Mouse (Mus musculus): ENCODE measurements around the gene Scamp4.

Gene Scamp4

DNA sequence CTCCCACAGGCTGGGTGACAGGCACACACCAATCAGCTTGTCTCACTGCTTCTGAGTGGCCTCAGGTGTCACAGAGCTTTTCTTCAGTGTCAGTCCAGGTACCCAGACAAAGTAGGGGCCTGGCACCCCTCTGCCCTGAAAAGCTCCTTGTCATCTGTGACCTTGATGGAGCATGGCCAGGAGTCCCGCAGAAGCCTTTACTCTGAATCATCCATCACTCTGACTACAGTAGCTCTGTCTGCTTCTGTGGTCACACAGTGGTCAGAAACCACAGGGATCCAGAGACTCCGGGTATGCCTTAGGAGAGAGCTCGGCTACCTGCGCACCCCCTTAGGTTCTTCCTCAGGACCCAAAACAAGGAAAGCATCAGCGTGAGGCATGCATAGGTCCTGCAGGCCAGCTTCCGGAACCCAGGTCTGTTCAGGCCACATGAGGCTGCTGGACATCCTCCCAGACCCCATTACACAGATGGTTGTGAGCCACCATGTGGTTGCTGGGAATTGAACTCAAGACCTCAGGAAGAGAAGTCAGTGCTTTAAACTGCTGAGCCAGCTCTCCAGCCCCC lies 50.6 kb downstream of the Scamp4 start:
- DNase-seq (ENCODE audit: low read depth, low spot score), result no peak

DNA sequence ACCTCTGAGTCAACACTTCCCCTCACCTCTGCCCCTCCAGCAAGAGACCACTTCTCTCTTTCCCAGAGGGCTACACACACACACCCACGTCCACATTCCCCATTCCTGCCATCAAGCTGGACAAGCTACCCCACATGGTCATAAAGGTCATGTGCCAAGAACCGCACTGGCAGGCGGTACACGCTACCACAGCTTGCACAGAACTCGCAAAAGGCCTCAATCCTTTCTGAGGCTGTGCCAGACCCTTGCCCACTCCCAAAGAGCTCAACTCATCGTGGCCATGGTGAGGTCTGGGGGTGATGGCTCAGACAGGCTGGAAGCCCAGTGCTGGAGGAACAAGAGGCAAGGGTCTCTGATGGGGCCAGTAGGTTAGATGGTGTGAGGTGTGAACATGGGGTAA lies 52.2 kb downstream of the Scamp4 start:
- DNase-seq (ENCODE audit: low read depth, low spot score), result no peak

DNA sequence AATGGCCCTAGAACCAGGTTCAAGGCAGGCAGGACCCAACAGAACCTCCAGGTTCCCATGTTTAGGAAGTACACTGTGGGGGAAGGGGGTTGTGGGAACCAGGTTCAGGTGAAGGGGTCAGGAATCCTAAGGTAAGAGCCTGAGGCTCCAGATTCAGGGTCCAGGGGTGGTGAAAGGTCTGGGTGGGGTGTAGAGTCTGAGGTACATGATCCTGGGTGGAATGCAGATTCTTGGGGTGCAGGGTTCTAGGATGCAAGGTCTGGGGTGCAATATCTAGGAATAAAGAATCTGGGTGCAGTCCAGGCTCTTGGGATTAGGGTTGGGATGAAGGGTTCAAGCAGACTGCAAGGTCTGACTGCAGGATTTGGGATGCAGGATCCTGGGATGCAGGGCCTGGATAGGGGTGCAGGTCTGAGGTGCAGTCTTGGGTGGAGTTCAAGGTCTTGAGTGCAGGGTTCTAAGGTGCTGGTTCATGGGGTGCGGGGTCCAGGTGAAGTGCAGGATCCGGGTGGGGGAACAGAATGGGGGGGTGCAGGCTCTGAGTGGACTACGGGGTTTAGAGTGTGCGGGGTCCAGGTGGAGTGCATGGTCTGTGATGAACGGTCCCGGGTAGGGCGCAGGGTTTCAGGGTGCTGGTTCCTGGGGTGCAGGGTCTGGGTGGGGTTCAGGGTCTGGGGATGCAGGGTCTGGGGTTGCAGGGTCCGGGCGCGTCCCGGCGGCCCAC lies 52.9 kb downstream of the Scamp4 start:
- no peak for DNase-seq (ENCODE audit: low read depth, low spot score)

DNA sequence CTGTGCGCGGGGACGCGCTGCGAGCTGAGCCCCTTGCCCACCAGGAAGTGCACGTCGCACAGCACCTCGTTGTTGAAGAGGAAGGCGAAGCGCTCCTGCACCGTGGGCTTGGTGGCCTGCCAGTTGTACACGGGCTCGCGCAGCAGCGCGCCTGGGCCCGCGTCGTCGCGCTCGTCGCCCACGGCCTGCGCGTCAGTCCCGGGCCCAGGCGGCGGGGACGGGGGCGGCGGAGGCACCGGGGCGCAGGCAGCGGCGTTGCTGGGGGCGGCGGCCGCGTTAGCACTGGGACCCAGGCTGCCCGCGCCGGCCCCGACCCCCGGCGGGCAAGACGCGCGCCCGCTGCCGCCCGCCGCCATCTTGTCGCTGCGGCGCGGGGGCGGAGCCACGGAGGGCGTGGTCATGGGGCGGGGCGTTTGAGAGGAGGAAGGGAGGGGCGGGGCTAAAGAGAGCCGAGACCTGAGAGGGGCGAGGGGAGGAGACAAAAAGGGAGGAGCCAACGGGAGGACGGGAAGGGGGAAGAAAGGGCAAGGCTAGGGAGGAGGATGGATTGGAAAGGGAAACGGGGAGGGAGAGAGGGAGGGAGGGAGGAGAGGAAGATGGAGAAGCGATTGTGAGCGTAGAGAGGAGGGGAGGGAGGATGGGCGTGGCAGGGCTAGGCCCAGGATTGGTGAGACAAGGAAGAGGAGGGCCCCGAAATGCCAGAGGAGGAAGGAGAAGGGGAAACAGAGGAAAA lies 53.6 kb downstream of the Scamp4 start:
- peak; percentile 94 for DNase-seq (ENCODE audit: low read depth, low spot score)

DNA sequence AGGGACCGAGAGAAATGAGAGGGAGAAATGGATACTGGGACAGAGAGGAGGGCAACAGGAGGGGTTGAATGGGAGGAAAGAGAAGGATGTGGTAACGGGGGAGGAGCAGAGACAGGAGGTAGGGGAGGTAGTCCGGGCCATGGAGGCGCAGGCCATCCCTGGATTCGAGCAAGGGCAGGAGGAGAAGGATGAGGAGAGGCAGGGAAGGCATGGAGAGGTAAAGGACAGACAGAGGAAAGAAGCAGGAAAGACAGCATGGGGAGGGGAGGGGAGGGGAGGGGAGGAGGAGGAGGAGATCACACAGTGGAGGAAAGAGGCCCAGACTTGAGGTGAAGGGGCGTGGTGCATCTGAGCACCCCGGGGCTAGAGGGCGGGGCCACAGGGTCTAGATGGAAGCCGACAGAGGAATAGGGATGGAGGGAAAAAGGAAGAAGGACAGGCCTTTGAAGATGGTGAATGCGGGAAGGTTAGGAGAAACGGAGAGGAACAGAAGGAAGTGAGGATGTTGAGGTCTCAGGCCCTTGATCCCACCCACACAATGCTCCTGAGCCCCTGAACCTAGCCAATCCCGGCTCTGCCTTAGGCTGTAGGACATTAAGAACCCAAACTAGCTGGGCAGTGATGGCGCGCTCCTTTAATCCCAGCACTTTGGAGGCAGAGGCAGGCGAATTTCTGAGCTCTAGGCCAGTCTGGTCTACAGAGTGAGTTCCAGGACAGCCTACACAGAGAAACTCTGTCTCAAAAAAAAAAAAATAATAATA lies 54.4 kb downstream of the Scamp4 start, which contains the start of gene Btbd2:
Gene Btbd2 (minus strand): TSS at position 209 of the 761 bp plus-strand sequence.
- DNase-seq (ENCODE audit: low read depth, low spot score), result no peak

DNA sequence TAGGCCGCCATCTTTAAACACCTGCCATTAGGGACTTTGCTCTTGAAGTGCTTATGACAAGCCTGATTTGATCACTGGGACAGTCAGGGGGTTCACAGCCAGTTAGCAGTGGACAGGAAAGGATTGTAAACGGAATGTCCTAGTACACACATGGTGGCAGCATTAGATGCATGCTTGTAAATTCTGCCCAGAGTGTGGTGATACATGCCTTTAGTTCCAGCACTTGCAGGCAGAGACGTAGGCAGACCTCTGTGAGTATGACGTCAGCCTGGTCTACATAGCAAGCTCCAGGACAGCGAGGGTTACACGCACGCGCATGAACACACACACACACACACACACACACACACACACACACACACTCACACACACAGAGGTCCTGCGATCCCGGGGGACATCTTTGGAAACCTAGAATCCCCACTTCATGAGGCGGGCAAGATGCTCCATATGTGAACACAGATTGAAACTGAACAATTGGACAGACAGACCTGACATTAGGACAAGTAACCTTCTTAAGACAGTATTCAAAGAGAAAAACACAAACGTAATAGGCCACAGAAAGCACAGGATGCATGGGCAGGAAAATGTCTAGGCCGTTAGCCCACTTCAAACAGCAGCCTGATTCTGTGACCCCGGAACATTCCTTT lies 55.6 kb downstream of the Scamp4 start:
- no peak for DNase-seq (ENCODE audit: low read depth, low spot score)

DNA sequence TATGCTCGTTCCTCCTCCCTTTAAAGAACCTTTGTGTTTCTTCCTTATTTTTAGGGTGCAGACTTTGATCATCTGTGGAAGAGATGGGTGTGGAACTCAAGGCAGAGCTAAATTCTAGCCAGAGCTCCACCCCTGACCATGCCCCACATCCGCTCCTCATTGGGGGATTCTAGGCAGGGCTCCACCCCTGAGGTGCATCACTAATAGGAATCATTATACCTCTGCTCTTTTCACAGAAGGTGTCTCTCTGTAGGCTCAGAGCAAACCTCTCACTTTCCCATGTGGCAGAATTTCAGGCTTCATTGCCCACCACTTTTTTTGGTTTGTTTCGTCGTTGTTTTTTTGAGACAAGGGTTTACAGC lies 56.1 kb downstream of the Scamp4 start:
- peak; percentile 68 for DNase-seq (ENCODE audit: low read depth, low spot score)

DNA sequence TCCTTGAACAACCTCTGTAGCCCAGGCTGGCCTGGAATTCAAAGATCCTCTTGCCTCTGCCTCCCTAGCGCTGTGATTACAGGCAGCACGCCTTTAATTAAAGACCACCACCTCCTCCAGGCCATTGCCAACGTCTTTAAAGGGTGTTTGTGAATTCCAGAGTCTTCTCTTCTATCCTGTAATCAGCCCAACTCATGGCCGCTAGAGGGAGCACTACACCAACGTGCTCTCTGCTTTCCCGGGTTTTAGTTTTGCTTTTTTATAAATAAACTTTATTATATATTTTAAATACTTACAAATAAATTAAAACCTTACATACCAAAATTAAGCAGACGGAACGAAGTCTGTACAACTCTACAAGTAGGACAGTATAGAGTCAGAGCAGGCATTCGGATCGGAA lies 56.5 kb downstream of the Scamp4 start:
- DNase-seq (ENCODE audit: low read depth, low spot score), result peak; percentile 74

DNA sequence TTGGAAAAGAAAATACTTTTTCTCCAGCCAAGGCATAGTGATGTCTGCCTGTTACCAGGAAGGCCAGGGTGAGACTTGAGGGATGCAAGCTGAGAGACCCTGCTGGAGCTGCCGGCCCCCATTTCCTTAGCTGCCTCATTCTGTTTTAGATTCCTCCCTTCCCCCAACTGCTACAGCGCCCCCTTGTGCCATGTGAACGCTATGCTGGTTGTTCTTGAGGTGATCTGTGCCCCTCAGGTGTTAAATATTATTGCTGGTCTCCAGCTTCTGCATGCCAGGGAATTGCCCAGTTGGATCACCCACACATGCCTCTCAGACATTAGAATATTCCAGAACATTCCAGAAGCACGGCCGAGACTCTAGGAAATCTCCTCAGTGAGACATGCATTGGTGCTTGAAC lies 58.5 kb downstream of the Scamp4 start:
- DNase-seq (ENCODE audit: low read depth, low spot score), result peak; percentile 88

DNA sequence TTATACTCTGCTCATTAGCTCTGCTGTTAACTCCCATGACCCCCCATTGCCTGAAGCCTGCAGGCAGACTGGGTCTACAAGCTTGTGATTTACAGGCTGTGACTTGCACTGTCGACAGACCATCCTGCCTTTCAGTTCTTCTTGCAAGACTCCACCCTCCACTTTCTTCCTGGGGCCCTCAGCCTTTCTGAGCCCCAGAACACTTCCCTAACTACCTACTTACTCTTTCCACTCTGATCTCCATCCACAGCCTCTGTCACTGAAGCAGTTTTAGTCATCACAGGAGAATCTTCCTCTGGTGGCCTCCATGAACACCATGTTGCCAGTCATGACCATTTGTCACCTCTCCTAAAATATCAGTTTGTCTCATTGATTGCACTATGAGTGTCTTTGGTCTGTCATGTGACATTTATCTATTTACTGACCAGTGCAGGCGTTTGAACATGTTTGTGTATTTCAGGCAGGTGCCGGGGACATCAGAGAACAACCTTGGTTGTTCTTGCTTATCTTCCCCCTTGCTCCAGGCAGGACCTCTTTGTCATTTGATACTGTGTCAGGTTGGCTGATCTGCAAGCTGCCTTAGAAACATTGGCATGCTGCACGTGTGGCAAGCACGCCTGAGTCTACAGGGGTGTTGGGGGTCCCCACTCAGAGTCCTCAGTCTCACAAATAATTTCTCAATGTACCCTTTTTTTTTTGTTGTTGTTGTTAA lies 61.0 kb downstream of the Scamp4 start:
- peak; percentile 81 for DNase-seq (ENCODE audit: low read depth, low spot score)

DNA sequence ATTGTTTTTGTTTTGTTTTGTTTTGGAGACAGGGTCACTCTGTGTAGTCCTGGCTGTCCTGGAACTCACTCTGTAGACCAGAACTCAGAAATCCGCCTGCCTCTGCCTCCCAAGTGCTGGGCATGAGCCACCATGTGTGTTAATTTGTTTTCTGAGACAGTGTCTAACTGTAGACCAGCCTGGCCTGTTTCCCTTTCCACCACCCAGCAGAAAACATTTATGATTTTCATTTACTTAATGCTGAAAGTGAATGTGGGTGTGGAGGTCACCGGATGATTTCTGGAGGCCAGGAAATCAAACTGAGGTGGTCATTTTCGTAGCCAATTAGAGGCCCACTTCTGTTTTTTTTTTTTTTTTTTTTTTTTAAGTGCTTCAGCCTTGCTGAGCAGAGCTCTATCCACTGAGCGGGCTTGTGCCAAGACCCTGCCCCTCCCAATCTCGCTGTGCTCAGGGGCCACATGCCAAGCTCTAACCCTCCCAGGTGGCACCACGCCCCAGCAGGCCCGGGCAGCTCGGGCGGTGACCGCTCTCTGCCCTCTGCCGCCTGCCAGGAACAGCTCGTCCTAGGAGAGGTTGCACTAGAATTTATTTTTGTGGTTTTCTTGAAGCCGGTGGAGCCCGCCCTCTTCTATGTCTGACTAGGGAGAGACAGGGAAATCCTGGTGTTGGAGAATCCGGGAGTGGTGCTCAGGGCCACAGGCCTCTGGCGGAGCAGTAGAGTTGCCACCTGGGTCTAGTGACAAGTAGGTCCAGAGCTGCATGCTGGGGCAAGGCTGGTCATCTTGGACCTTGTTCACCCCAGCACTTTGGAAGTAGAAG lies 61.7 kb downstream of the Scamp4 start:
- peak; percentile 51 for DNase-seq (ENCODE audit: low read depth, low spot score)

DNA sequence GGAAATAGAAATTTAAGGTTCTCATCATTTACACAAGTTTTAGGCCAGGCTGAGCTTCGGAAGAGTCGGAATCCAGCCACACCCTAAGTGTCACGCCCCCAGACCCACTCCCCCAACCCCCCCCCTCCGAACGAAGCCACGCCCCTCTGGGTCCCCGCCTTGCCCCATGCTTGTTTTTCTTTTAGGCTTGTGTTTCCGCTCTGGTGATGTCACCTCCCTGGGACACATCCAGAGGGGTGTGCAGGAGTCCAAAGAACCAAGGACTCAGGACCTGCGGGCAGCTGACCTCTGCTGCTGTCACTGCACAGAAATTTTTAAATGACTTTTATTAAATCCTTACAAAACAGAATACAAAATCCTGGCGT lies 62.3 kb downstream of the Scamp4 start:
- DNase-seq (ENCODE audit: low read depth, low spot score), result no peak
